Mouse (Mus musculus) adrenal gland, postnatal 36 days (tissue): Measurements from ENCODE around the gene Lrrc74b. TPM values are rescaled to one million over a fixed set of nuclear protein-coding genes. Genes with fewer than 3 reads are reported as not detected.
"Not testable (repeated sequence)": the region's sequence is repeated elsewhere in the genome, so short reads cannot be mapped to it uniquely, and the experiment has no call there.

Experiments
- DNase-seq, 2 experiments: peaks; one replicate each; pipeline ENCODE4 v3.0.0; 2021; ENCODE audit warnings: mixed read lengths in 1 of 2
- long read RNA-seq, 2 experiments: library from polyadenylated mRNA; stranded (forward); transcript quantifications; one replicate each; pipeline ENCODE4 v2.0.0; 2021; ENCODE audit warnings: borderline sequencing depth in 2 of 2
- total RNA-seq, 2 experiments: library from RNA; stranded (reverse); gene quantifications; 2 replicates each; pipeline ENCODE4 v1.2.3; 2021

Gene Lrrc74b
- not detected for total RNA-seq
- long read RNA-seq, experiment 1: 0 reads
- long read RNA-seq, experiment 2: 0 reads

- DNase-seq: peak; percentile 56 to 78
Observed at GRCm38 (mm10) chr16:17561128-17561750, at the start of gene Lrrc74b. Lrrc74b (minus strand) TSS chr16:17561247.

DNA sequence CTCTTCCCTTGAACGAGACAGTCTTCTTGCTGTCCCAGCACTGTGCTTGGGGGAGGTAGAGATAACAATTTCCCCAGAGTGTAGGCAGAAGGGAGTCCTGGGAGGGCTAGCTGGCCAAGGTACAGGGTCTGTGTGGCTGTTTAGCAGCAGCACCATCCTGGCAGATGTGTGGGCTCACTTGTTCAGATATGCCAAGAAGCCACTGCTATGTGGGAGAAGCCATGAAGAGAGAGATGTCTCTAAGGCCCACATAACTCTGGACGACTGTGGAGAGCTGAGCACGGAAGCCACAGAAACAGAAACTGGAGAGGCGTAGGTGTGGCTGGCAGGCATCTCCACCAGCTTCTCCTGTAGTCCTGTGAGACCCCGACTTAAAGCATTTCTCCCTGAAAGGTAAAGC lies 44.6 kb upstream of the Lrrc74b start:
- DNase-seq: no peak

GRCm38 (mm10) chr16:17604941-17605340 lies 43.9 kb upstream of the Lrrc74b start:
- no peak for DNase-seq

GRCm38 (mm10) chr16:17600944-17601562 lies 40.0 kb upstream of the Lrrc74b start:
- peak in 1 of 2 experiments; percentile 12 for DNase-seq

DNA sequence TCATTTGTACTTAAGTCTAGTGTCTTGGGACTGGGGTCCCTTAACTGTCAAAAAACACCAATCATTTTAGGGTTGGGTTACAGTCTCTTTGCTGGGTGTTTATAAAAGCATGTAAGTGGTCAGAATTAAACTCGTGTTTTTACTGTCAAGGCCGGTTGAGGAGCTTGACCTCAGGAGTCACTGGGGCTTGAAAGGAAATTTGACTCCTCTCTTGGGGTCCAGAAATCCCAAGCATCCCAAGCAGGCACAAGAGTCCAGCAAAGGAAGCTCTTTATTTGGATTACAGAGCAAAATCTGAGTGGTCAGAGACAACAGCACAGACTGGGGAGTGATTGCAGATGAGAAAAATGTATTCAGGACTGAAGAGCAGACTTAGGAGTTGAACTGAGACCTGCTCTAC lies 29.7 kb upstream of the Lrrc74b start:
- DNase-seq: no peak

GRCm38 (mm10) chr16:17584555-17584954 lies 23.5 kb upstream of the Lrrc74b start:
- DNase-seq: peak; percentile 25 to 59

GRCm38 (mm10) chr16:17583064-17583463 lies 22.0 kb upstream of the Lrrc74b start, which contains the start of gene Slc7a4:
Slc7a4 (minus strand) TSS chr16:17583214.
- DNase-seq: peak in 1 of 2 experiments; percentile 27

- no peak for DNase-seq
Observed at GRCm38 (mm10) chr16:17576825-17577215, 15.8 kb upstream of the Lrrc74b start.

GRCm38 (mm10) chr16:17575870-17576824 lies 15.1 kb upstream of the Lrrc74b start:
- peak; percentile 73 to 83 for DNase-seq

- no peak for DNase-seq
Observed at GRCm38 (mm10) chr16:17566186-17566585, 5.1 kb upstream of the Lrrc74b start.

GRCm38 (mm10) chr16:17564771-17565170 lies 3.7 kb upstream of the Lrrc74b start:
- no peak for DNase-seq

- DNase-seq: no peak
Observed at GRCm38 (mm10) chr16:17564221-17564620, 3.2 kb upstream of the Lrrc74b start.

- DNase-seq: no peak
Observed at GRCm38 (mm10) chr16:17563580-17563979, 2.5 kb upstream of the Lrrc74b start.

DNA sequence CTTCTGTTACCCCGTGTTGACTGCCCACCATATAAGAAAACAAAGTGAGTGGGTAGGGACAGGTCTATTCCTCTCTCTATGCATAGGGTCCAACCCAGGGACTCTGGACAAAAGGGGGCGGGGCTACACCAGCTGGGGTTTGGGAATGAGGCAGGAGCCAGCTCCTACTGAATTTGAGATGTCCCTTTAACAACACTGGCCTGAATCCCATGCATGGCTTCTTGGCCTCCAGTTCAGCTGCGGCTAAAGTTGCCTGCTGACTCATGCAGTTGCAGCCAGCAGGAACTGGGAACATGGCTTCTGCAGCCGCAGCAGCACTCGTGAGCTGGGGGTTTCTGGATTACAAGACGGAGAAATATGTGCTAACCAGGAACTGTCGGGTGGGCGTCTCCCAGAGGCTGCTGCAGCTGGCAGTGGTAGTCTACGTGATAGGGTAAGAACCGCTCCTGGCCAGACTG lies 733 bp upstream of the Lrrc74b start, which contains the start of gene P2rx6:
Gene P2rx6, plus strand, starts transcription at position 135 of the 458 bp plus-strand sequence.
- DNase-seq: peak; percentile 66 to 72

DNA sequence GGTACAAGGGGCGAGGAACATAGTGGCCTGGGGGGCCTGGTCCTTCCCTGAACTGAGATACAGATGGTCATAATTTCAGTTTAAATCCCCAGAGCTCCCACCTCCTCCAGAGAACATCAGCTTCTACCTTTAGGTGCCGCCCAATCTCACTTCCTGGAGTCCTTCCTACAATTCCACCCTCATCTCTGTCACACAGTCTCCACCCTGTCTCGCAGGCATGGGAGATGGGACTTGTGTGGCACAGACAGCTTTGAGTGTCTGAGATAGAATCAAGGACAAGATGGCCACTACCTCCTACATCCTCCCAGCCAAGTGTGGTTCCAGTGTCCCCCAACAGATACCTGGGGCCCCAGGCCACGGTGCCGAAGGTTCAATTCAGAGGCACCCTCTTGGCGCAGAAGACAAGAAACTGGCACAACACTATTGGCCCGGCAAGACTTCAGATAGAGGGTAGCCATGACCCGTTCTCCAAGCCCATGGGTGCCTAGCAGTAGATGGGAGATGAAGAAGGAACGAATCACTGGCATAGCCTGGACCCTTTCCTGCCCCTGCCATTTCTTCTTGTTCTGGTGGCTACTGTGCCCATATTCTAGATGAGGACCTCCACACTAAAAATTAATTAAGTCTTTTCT lies 1.5 kb downstream of the Lrrc74b start:
- DNase-seq: no peak

DNA sequence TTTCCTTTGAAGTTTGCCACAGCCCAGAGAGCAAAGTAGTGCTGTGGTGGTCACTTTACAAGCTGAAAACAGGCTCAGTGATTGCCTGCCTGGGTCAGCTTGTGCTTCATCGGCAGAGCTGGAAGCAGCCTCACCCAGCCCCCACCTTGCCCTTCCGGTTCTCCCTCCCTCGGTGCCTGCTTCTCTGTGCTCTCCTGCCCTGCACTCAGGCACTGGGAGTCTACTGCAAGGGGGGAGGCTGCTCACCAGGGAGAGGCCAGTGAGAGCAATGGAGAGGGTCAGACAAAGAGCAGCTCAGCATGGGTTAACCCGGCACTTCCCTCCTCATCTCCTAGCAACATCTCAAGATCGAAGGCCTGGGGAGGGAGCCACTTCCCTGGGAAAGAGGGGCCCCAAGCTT lies 2.2 kb downstream of the Lrrc74b start:
- DNase-seq: no peak

- DNase-seq: peak; percentile 76 to 82
Observed at GRCm38 (mm10) chr16:17557947-17558480, 3.0 kb downstream of the Lrrc74b start.

GRCm38 (mm10) chr16:17556907-17557306 lies 4.1 kb downstream of the Lrrc74b start:
- DNase-seq: no peak

- DNase-seq: no peak
Observed at GRCm38 (mm10) chr16:17556180-17556579, 4.9 kb downstream of the Lrrc74b start.

DNA sequence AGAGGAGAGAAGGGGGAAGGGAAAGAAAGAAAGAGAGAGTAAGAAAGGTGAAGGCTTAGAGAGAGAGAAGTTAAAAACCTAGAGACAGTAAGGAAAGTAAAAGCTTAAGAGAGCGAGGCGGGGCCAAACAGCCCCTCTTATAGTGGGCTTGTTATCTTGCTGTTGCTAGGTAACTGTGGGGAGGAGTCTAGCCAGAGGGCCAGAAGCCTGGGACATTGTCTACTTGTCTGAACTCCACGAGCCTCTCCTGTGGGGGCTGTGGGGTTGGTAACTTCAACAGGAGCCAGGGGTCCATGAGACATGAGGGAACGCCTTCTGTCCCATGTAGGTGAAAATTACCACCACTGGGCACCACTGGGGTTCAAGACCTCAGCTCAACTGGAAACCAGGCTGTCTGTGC lies 6.3 kb downstream of the Lrrc74b start:
- not testable (repeated sequence) for DNase-seq

- DNase-seq: peak; percentile 21 to 49
Observed at GRCm38 (mm10) chr16:17553910-17554685, 6.9 kb downstream of the Lrrc74b start.
